Mouse (Mus musculus) testis, adult 2 months (tissue): ENCODE data around the gene Inpp4b.

ENCODE experiments used
- CTCF ChIP-seq: fragments of 200-500 bp; IDR thresholded peaks from 2 replicates; pipeline ENCODE4 v1.5.1; 2012; ENCODE audit warnings: low read depth, mild to moderate bottlenecking, inconsistent platforms, low read length, moderate library complexity; ENCODE audit not compliant: control insufficient read depth, insufficient read depth, insufficient replicate concordance
- POLR2A ChIP-seq: fragments of 200-500 bp; IDR thresholded peaks from 2 replicates; pipeline ENCODE4 v1.6.1; 2012; ENCODE audit warnings: low read depth, mild to moderate bottlenecking, inconsistent platforms, low read length, moderate library complexity; ENCODE audit not compliant: control insufficient read depth

GRCm38 (mm10) chr8:81502982-81503381, 160.6 kb downstream of the Inpp4b start:
- TF ChIP-seq CTCF (no peak), POLR2A (no peak)
